Mouse (Mus musculus): ENCODE measurements around the gene Hist1h2ag.
"Not testable (repeated sequence)": the region's sequence is repeated elsewhere in the genome, so short reads cannot be mapped to it uniquely, and the experiment has no call there.

Gene Hist1h2ag

GRCm38 (mm10) chr13:22039951-22040463, 2.7 kb downstream of the Hist1h2ag start:
- no peaks in the 10 kb centered on the region for H3K36me3 ChIP-seq (ENCODE audit: insufficient read depth, low read length)
- H3K9me3 ChIP-seq (ENCODE audit: low read length) = no peaks in the 10 kb centered on the region
- H3K4me3 ChIP-seq (replicated peaks; ENCODE audit: low read length) = peak overlapping the region; percentile 80
- H3K27me3 ChIP-seq (ENCODE audit: insufficient read depth, low read length) = no peaks in the 10 kb centered on the region
- H3K4me1 ChIP-seq (replicated peaks; ENCODE audit: low read depth, low read length) = peaks cover 46% of the 10 kb centered on the region
- TF ChIP-seq POU5F1 (IDR thresholded peaks at IDR 0.05; ENCODE audit: borderline replicate concordance, low read length) (no peak), CTCF (conservative IDR thresholded peaks at IDR 0.05; ENCODE audit: low read length) (no peak), NANOG (IDR thresholded peaks at IDR 0.05; ENCODE audit: borderline replicate concordance, low read length) (no peak)

DNA sequence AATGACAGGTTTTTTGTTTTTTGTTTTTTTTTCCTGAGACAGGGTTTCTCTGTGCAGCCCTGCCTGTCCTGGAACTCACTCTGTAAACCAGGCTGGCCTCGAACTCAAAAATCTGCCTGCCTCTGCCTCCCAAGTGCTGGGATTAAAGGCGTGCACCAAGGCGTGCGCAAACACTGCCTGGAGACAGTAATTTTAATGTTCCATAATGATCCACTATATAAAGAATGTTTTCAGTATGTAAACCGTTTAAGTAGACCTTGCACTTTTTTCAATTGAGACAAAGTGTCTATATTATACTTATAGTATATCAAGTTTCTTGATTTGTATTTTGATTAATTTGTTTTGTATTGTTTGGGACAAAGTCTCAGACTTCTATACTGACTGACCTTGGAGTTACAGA, 3.4 kb downstream of the Hist1h2ag start:
- Histone ChIP-seq H3K4me1 (replicated peaks; ENCODE audit: low read depth, low read length) (peaks cover 41% of the 10 kb centered on the region), H3K27me3 (ENCODE audit: insufficient read depth, low read length) (no peaks in the 10 kb centered on the region), H3K4me3 (replicated peaks; ENCODE audit: low read length) (peak overlapping the region; percentile 80), H3K36me3 (ENCODE audit: insufficient read depth, low read length) (no peaks in the 10 kb centered on the region), H3K9me3 (ENCODE audit: low read length) (no peaks in the 10 kb centered on the region)
- TF ChIP-seq POU5F1 (IDR thresholded peaks at IDR 0.05; ENCODE audit: borderline replicate concordance, low read length) = no peak
- no peak for TF ChIP-seq NANOG (IDR thresholded peaks at IDR 0.05; ENCODE audit: borderline replicate concordance, low read length)
- TF ChIP-seq CTCF (conservative IDR thresholded peaks at IDR 0.05; ENCODE audit: low read length) = no peak

- no peaks in the 10 kb centered on the region for H3K9me3 ChIP-seq (ENCODE audit: low read length)
- TF ChIP-seq POU5F1 (IDR thresholded peaks at IDR 0.05; ENCODE audit: borderline replicate concordance, low read length) = no peak
- no peaks in the 10 kb centered on the region for H3K27me3 ChIP-seq (ENCODE audit: insufficient read depth, low read length)
- H3K36me3 ChIP-seq (ENCODE audit: insufficient read depth, low read length) = no peaks in the 10 kb centered on the region
- peaks cover 50% of the 10 kb centered on the region for H3K4me1 ChIP-seq (replicated peaks; ENCODE audit: low read depth, low read length)
- H3K4me3 ChIP-seq (replicated peaks; ENCODE audit: low read length) = 0 out of 2 replicates have a peak overlapping the region, but pooled peaks have one; percentile 67
These were observed 5.3 kb downstream of the Hist1h2ag start for GRCm38 (mm10) chr13:22037415-22037814.

GRCm38 (mm10) chr13:22036986-22037385, 5.8 kb downstream of the Hist1h2ag start:
- no peak for TF ChIP-seq POU5F1 (IDR thresholded peaks at IDR 0.05; ENCODE audit: borderline replicate concordance, low read length)
- peaks cover 50% of the 10 kb centered on the region for H3K4me1 ChIP-seq (replicated peaks; ENCODE audit: low read depth, low read length)
- H3K9me3 ChIP-seq (ENCODE audit: low read length) = no peaks in the 10 kb centered on the region
- no peaks in the 10 kb centered on the region for H3K36me3 ChIP-seq (ENCODE audit: insufficient read depth, low read length)
- no peaks in the 10 kb centered on the region for H3K27me3 ChIP-seq (ENCODE audit: insufficient read depth, low read length)
- peak overlapping the region; percentile 67 for H3K4me3 ChIP-seq (replicated peaks; ENCODE audit: low read length)

DNA sequence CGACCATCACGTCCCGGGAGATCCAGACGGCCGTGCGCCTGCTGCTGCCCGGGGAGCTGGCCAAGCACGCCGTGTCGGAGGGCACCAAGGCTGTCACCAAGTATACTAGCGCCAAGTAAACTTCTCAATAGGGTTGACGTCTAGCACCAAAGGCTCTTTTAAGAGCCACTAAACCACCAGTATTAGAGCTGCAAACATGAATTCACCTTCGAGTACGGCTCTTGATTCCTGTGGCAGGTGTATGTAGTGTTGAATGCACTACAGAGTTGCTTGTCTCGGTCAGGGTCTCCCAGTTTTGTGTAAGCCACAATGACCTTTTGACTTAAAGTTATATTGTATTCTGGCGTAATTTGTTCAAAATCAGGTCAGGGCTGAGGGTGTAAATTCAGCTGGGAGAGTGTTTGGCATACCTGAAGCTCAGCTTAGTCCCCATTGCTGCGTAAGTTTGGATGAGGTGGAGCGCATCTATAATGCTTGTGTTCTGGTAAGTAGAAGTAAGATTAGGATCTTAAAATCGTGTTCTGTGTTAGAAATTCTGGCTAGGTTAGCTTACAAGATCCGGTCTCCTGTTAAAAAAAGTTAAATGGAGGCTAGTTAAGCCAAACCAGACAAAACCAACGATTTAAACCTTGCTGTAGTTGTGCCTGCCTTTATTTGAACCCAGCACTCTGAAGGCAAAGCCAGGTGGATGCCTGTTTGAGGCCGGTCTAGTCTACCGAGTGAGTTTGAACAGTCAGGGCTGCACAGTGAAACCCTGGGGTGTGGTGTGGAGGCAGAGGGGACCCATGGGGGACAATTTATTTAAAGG, 6.4 kb downstream of the Hist1h2ag start:
- peaks cover 50% of the 10 kb centered on the region for H3K4me1 ChIP-seq (replicated peaks; ENCODE audit: low read depth, low read length)
- no peaks in the 10 kb centered on the region for H3K9me3 ChIP-seq (ENCODE audit: low read length)
- 0 out of 2 replicates have a peak, but pooled peaks cover under 1% of the 10 kb centered on the region for H3K36me3 ChIP-seq (ENCODE audit: insufficient read depth, low read length)

GRCm38 (mm10) chr13:22035267-22036148, 7.2 kb downstream of the Hist1h2ag start, which contains the start of the genes Hist1h2ah and Hist1h2bk:
Gene Hist1h2ah, minus strand, starts transcription at chr13:22035568.
Gene Hist1h2bk, plus strand, starts transcription at chr13:22035870.
- Histone ChIP-seq H3K4me3 (replicated peaks; ENCODE audit: low read length) (peak within 1 kb of the TSS; percentile 77), H3K4me1 (replicated peaks; ENCODE audit: low read depth, low read length) (peaks cover 56% of the 10 kb centered on the region)
- not testable (repeated sequence) for H3K27me3 ChIP-seq (ENCODE audit: insufficient read depth, low read length)

More for the DNA sequence above, 6.4 kb downstream of the Hist1h2ag start:
- TF ChIP-seq NANOG (IDR thresholded peaks at IDR 0.05; ENCODE audit: borderline replicate concordance, low read length) (no peak), CTCF (conservative IDR thresholded peaks at IDR 0.05; ENCODE audit: low read length) (no peak), POU5F1 (IDR thresholded peaks at IDR 0.05; ENCODE audit: borderline replicate concordance, low read length) (no peak)
- H3K4me3 ChIP-seq (replicated peaks; ENCODE audit: low read length) = peak overlapping the region; percentile 67
- H3K27me3 ChIP-seq (ENCODE audit: insufficient read depth, low read length) = no peaks in the 10 kb centered on the region

GRCm38 (mm10) chr13:22034443-22035266, 8.1 kb downstream of the Hist1h2ag start:
- Histone ChIP-seq H3K27me3 (ENCODE audit: insufficient read depth, low read length) (no peaks in the 10 kb centered on the region), H3K4me3 (replicated peaks; ENCODE audit: low read length) (peak overlapping the region; percentile 77), H3K4me1 (replicated peaks; ENCODE audit: low read depth, low read length) (peaks cover 55% of the 10 kb centered on the region), H3K9me3 (ENCODE audit: low read length) (no peaks in the 10 kb centered on the region), H3K36me3 (ENCODE audit: insufficient read depth, low read length) (0 out of 2 replicates have a peak, but pooled peaks cover 3% of the 10 kb centered on the region)
- TF ChIP-seq NANOG (IDR thresholded peaks at IDR 0.05; ENCODE audit: borderline replicate concordance, low read length) = no peak
- TF ChIP-seq POU5F1 (IDR thresholded peaks at IDR 0.05; ENCODE audit: borderline replicate concordance, low read length) = no peak
- no peak for TF ChIP-seq CTCF (conservative IDR thresholded peaks at IDR 0.05; ENCODE audit: low read length)

More at GRCm38 (mm10) chr13:22035267-22036148, 7.2 kb downstream of the Hist1h2ag start, which contains the start of the genes Hist1h2ah and Hist1h2bk:
- not testable (repeated sequence) for H3K36me3 ChIP-seq (ENCODE audit: insufficient read depth, low read length); H3K9me3 ChIP-seq (ENCODE audit: low read length)

Data from E14TG2a.4 (cell line).